Mouse (Mus musculus): ENCODE data around the gene Fam110a. TPM values are rescaled to one million over a fixed set of nuclear protein-coding genes. Genes with fewer than 3 reads are reported as not detected.

The Fam110a gene
- polyA plus RNA-seq, 2 experiments: 5.1 to 6.8 TPM

DNA sequence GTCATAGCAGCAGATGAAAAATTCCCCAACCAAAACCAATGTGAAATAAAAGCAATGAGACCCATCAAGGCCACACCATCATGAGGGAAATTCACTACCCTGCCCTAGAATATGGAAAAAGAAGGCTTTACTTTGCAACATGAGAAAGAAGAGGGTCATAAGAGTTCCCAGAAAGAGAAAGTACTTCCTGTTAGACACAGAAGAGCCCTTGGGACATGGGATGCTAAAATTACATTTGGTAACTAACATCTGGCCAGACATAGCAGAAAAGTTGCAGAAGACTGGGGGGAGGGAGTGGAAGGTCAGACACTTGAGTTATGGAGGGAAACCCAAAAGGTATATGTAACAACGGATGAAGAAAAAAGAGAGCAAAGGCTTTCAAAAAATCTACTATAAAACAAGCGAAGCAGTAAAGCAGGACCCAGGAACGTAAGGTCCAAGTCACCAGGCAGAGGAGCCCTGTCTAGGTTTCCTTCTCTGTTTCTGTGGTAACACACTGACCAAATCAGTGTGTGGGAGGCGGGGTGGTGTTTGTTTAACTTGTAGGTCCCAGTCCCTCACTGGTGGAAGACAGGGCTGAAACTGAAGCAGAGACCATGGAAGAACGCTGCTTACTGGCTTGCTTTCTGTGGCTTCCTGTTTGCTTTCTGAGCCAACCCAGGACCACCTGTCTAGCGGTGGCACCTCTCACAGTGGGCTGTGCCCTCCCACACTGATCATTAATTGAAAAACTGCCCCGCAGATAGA, 5.6 kb upstream of the Fam110a start:
- no peak for DNase-seq (ENCODE audit: low read depth in 3 of 3, low spot score in 3 of 3)
- H3K4me3 ChIP-seq (ENCODE audit: insufficient read depth in 1 of 2, low read depth in 2 of 2, low read length in 2 of 2): no peak overlapping the region
- TF ChIP-seq CTCF (IDR thresholded peaks at IDR 0.05; ENCODE audit: low read depth): no peak
- TF ChIP-seq EP300 (IDR thresholded peaks at IDR 0.05; ENCODE audit: low read depth): no peak
- no peak overlapping the region for H3K4me2 ChIP-seq (ENCODE audit: low read depth)
- no peak for ATAC-seq (ENCODE audit: insufficient read depth)
- no peak overlapping the region for H3K9ac ChIP-seq (replicated peaks)
- H3K36me3 ChIP-seq (replicated peaks; ENCODE audit: control insufficient read depth, insufficient read depth, low read depth): no peaks in the 10 kb centered on the region
- no peak overlapping the region for H3K27ac ChIP-seq
- H3K4me1 ChIP-seq (replicated peaks; ENCODE audit: control insufficient read depth in 2 of 2, insufficient read depth in 2 of 2, low read length in 1 of 2): peaks cover 0 to 4% of the 10 kb centered on the region in 2 experiments; a peak in 2 of 4 replicates
- no peaks in the 10 kb centered on the region for H3K9me3 ChIP-seq (ENCODE audit: control insufficient read depth, low read length)
- no peaks in the 10 kb centered on the region for H3K27me3 ChIP-seq (ENCODE audit: control insufficient read depth, insufficient read depth, low read length)
- WGBS (ENCODE audit: insufficient replicate concordance): 42% methylated on average over 7 of the region's 7 CpGs

DNA sequence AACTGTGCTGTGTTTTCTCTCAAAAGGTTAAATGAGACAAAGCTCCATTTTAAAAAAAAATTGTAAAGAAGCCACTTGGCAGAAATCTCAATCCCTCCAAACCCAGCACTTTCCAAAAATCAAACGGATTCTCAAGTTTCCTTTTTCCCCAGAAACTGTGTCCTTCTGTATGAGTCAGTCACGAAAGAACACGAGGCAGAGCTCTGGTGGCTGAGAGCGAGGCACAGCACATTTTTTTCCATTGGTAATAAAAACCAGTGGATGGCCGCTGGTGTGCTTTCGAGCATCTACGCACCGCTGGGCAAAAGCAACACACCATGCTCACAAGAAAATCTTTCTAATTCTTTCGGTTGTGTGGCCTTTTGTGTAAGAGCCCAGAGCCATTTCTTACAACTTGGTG, 4.0 kb upstream of the Fam110a start:
- Histone ChIP-seq H3K4me2 (ENCODE audit: low read depth) (no peak overlapping the region), H3K9me3 (ENCODE audit: control insufficient read depth, low read length) (no peaks in the 10 kb centered on the region), H3K27ac (no peak overlapping the region)

GRCm38 (mm10) chr2:151982476-151982875, 2.5 kb upstream of the Fam110a start:
- H3K27me3 ChIP-seq (ENCODE audit: control insufficient read depth, insufficient read depth, low read length): no peaks in the 10 kb centered on the region
- H3K36me3 ChIP-seq (replicated peaks; ENCODE audit: control insufficient read depth, insufficient read depth, low read depth): no peaks in the 10 kb centered on the region
- H3K4me2 ChIP-seq (ENCODE audit: low read depth): no peak overlapping the region
- peaks cover 4 to 27% of the 10 kb centered on the region in 2 experiments; a peak in 2 of 4 replicates for H3K4me1 ChIP-seq (replicated peaks; ENCODE audit: control insufficient read depth in 2 of 2, insufficient read depth in 2 of 2, low read length in 1 of 2)
- DNase-seq (ENCODE audit: low read depth in 3 of 3, low spot score in 3 of 3) (no peak), ATAC-seq (ENCODE audit: insufficient read depth) (no peak)
- no peak overlapping the region for H3K4me3 ChIP-seq (ENCODE audit: insufficient read depth in 1 of 2, low read depth in 2 of 2, low read length in 2 of 2)
- no peak overlapping the region for H3K27ac ChIP-seq
- no peak overlapping the region for H3K9ac ChIP-seq (replicated peaks)
- TF ChIP-seq EP300 (IDR thresholded peaks at IDR 0.05; ENCODE audit: low read depth): no peak
- no peak for TF ChIP-seq CTCF (IDR thresholded peaks at IDR 0.05; ENCODE audit: low read depth)
- H3K9me3 ChIP-seq (ENCODE audit: control insufficient read depth, low read length): no peaks in the 10 kb centered on the region

More for the DNA sequence above, 4.0 kb upstream of the Fam110a start:
- Histone ChIP-seq H3K36me3 (replicated peaks; ENCODE audit: control insufficient read depth, insufficient read depth, low read depth) (no peaks in the 10 kb centered on the region), H3K27me3 (ENCODE audit: control insufficient read depth, insufficient read depth, low read length) (no peaks in the 10 kb centered on the region), H3K9ac (replicated peaks) (no peak overlapping the region), H3K4me3 (ENCODE audit: insufficient read depth in 1 of 2, low read depth in 2 of 2, low read length in 2 of 2) (no peak overlapping the region), H3K4me1 (replicated peaks; ENCODE audit: control insufficient read depth in 2 of 2, insufficient read depth in 2 of 2, low read length in 1 of 2) (peaks cover 4 to 13% of the 10 kb centered on the region in 2 experiments; a peak in 2 of 4 replicates)
- no peak for ATAC-seq (ENCODE audit: insufficient read depth)
- WGBS (ENCODE audit: insufficient replicate concordance): 67% methylated on average over 9 of the region's 9 CpGs
- TF ChIP-seq CTCF (IDR thresholded peaks at IDR 0.05; ENCODE audit: low read depth) (no peak), EP300 (IDR thresholded peaks at IDR 0.05; ENCODE audit: low read depth) (no peak)
- DNase-seq (ENCODE audit: low read depth in 3 of 3, low spot score in 3 of 3): no peak

- H3K4me1 ChIP-seq (replicated peaks; ENCODE audit: control insufficient read depth in 2 of 2, insufficient read depth in 2 of 2, low read length in 1 of 2): peaks cover 4 to 28% of the 10 kb centered on the region in 2 experiments; a peak in 2 of 4 replicates
- TF ChIP-seq CTCF (IDR thresholded peaks at IDR 0.05; ENCODE audit: low read depth) (no peak), EP300 (IDR thresholded peaks at IDR 0.05; ENCODE audit: low read depth) (no peak)
- H3K27me3 ChIP-seq (ENCODE audit: control insufficient read depth, insufficient read depth, low read length): no peaks in the 10 kb centered on the region
- no peaks in the 10 kb centered on the region for H3K9me3 ChIP-seq (ENCODE audit: control insufficient read depth, low read length)
- ATAC-seq (ENCODE audit: insufficient read depth) (no peak), DNase-seq (ENCODE audit: low read depth in 3 of 3, low spot score in 3 of 3) (no peak)
- H3K36me3 ChIP-seq (replicated peaks; ENCODE audit: control insufficient read depth, insufficient read depth, low read depth): no peaks in the 10 kb centered on the region
- H3K4me3 ChIP-seq (ENCODE audit: insufficient read depth in 1 of 2, low read depth in 2 of 2, low read length in 2 of 2): no peak overlapping the region
- no peak overlapping the region for H3K4me2 ChIP-seq (ENCODE audit: low read depth)
- H3K27ac ChIP-seq: no peak overlapping the region
- no peak overlapping the region for H3K9ac ChIP-seq (replicated peaks)
- 35% methylated on average over 6 of the region's 6 CpGs for WGBS (ENCODE audit: insufficient replicate concordance)
Measured at GRCm38 (mm10) chr2:151981268-151981667, 1.2 kb upstream of the Fam110a start.

DNA sequence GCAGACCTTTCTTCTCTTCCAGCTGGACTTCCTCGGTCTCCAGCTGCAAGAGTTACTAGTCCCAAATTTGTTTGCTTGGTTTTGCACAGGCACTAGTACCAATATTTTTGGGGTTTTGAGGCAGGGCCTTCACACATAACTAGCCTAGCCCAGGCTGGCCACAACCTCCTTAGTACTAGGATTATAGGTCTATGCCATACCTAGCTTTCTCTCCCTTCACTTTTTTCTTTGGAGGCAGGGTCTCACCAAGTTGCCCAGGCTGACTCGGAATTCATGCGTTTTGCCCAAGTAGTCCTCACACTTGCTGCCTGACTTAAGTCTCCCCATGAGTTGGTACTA, 305 bp upstream of the Fam110a start:
- peak; percentile 5; the same call in 1 of the 2 replicates for ATAC-seq (ENCODE audit: insufficient read depth)
- H3K9me3 ChIP-seq (ENCODE audit: control insufficient read depth, low read length): no peaks in the 10 kb centered on the region
- H3K9ac ChIP-seq (replicated peaks): no peak overlapping the region
- DNase-seq (ENCODE audit: low read depth in 3 of 3, low spot score in 3 of 3): no peak
- 39% methylated on average over 3 of the region's 3 CpGs for WGBS (ENCODE audit: insufficient replicate concordance)
- peak overlapping the region; percentile 73 to 85 for H3K4me3 ChIP-seq (ENCODE audit: insufficient read depth in 1 of 2, low read depth in 2 of 2, low read length in 2 of 2)
- TF ChIP-seq CTCF (IDR thresholded peaks at IDR 0.05; ENCODE audit: low read depth): no peak
- no peak for TF ChIP-seq EP300 (IDR thresholded peaks at IDR 0.05; ENCODE audit: low read depth)
- H3K27ac ChIP-seq: no peak overlapping the region
- peaks cover 4 to 27% of the 10 kb centered on the region in 2 experiments; a peak in 2 of 4 replicates for H3K4me1 ChIP-seq (replicated peaks; ENCODE audit: control insufficient read depth in 2 of 2, insufficient read depth in 2 of 2, low read length in 1 of 2)
- H3K36me3 ChIP-seq (replicated peaks; ENCODE audit: control insufficient read depth, insufficient read depth, low read depth): no peaks in the 10 kb centered on the region
- H3K27me3 ChIP-seq (ENCODE audit: control insufficient read depth, insufficient read depth, low read length): no peaks in the 10 kb centered on the region
- H3K4me2 ChIP-seq (ENCODE audit: low read depth): peak overlapping the region; percentile 72

Data from liver, embryonic 14.5 days (tissue).